Mouse (Mus musculus) c-Kit-positive CD71-positive TER-119-positive erythroid progenitor cells, embryonic 14.5 days (primary cell): ENCODE measurements around the gene Cct7.

Experiments
- DNase-seq: peaks from one replicate; pipeline ENCODE4 v3.0.0-alpha.2; 2013; ENCODE audit warnings: low spot score

The Cct7 gene

GRCm38 (mm10) chr6:85452816-85453215 lies 1.5 kb downstream of the Cct7 start:
- no peak for DNase-seq

GRCm38 (mm10) chr6:85459621-85460020 lies 8.3 kb downstream of the Cct7 start:
- DNase-seq, result no peak

- no peak for DNase-seq
These were observed 14.1 kb downstream of the Cct7 start for GRCm38 (mm10) chr6:85465381-85465780.

GRCm38 (mm10) chr6:85469660-85470430 lies 18.5 kb downstream of the Cct7 start:
- DNase-seq, result no peak

DNA sequence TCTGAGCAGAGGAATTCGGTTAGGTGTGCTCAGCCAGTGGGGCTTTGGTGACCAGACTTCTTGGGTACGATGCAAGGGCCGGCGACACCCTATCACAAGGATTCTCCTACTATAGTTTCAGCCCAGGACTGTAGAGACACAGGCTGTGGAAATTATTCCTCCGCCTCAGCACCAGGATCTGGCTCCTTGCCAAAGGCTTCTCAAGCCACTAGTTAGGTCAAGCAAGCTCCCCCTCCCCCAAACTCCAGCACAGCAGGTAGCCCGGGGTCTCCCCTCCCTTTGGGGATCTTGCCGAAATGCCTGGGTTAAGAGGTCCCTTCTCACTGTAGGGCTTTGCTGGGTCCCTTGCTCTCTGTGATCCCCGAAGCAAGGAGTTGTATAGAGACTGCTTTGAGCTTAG lies 20.6 kb downstream of the Cct7 start:
- DNase-seq, result no peak

DNA sequence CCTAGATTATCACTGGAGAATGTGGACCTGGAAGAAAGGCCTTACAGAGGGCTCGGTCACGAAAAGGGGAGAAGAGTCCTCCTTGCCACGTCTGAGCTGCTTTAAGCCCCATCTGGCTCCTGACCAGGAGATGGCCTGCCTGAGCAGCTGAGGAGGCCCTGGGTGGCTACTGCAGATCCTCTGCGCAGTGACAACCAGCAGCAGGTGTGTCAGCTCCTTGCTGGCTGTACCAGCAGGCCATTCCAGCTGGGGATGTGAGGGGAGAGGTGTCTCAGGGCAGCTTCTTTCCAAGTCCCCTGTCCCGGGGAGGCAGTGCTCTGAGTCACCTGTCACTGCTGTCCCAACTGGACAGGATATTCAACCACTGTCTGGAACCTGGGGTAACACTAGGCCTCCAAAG lies 21.2 kb downstream of the Cct7 start:
- no peak for DNase-seq

DNA sequence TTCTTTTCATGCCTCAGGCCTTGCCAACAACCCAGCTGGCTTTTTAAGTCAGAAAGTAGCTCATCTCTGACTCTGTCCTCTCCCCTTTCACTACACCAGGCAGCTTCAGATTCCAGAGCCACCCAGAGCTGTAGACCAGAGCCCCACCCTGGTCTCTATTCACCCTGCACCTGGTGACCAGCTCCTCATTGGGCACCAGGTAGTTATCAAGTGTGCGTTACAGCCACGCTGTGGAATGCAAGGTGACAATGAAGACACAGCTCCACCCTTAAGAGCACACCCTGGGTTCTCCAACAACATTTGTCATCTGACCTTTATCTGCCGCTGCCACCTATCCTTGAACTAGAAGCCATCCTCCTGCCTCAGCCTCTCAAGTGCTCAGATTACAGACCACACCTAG lies 24.3 kb downstream of the Cct7 start:
- no peak for DNase-seq

- DNase-seq, result no peak
These were observed 26.1 kb downstream of the Cct7 start for GRCm38 (mm10) chr6:85477366-85477917.

- DNase-seq, result no peak
These were observed 27.1 kb downstream of the Cct7 start for GRCm38 (mm10) chr6:85478416-85478815.

DNA sequence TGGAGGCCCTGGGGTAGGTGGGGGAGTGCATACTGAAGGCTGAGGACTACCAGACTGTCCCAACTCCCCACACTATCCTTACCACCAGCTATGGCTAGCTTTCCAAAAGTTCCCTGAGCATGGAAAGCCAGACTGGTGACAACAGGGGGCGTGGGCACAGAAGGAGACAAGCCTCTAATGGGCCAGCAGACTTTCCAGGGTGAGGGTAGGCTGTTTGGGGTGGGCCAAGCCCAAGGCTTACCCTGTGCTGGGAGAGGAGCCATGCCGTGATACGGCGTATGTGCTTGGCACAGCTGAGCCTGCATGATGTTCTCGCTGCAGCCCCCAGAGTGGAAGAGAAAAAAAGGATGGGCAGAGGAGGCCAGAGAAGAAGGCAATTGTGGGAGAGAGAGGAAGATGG lies 28.7 kb downstream of the Cct7 start:
- DNase-seq, result no peak

- no peak for DNase-seq
These were observed 29.4 kb downstream of the Cct7 start for GRCm38 (mm10) chr6:85480685-85481084.

DNA sequence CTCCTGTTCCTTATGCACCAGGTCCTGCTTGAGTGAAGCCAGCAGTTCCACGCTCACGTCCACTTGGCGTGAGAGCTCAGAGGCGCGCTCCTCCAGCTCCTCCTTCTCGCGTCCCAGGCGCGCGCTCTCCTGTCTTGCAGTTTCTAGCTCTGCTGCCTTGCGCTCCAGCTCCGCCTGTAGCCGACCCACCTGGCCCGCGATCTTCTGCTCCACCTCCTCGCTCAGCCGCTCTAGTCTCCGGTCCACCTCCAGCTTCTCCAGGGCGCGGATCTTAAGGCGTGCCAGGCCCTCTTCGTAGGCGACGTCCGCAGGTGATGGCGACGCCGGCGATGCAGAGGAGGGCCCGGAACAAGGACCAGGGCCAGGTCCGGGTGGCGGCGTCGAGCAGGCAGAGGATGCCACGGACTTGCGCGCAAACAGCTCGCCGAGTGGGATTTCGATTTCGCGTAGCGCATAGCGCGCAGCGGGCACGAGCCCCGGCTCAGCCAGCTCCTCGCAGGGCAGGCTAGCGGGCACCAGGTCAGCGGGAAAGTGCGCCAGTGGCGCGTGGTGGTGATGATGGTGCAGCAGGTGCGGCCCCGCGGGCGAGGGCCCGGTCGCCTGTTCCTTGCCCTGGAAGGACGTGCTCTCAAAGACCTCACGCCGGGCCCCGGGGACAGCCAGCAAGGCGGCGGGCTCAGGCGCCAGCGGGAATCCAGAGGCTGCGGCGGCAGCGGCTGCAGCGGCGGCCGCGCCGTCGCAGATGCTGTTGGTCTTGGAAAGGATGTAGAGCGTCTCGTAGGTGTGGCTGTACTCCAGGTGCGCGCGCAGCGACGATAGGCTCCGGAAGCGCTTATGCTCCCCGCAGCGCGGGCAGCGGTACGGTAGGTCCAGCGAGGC lies 32.8 kb downstream of the Cct7 start:
- no peak for DNase-seq

GRCm38 (mm10) chr6:85485738-85486137 lies 34.4 kb downstream of the Cct7 start:
- no peak for DNase-seq

GRCm38 (mm10) chr6:85488510-85488909 lies 37.2 kb downstream of the Cct7 start:
- DNase-seq, result no peak

DNA sequence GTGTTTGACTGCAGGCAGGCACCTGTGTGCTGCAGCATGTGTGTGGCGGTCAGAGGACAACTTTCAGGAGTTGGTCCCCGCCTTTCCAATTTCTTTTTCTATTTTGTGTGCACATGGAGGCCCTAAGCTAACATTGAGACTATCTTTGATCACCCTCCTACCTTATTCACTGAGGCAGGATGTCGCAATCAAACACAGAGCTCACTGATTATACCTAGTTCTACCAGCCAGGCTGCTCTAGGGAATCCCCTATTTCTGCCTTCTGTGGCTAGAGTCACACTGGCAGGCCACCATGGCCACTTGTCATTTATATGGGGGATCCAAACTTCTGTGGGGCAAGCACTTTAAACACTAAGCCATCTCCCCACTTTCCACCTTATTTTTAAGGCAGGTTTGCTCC lies 38.4 kb downstream of the Cct7 start:
- DNase-seq, result no peak

GRCm38 (mm10) chr6:85490252-85490651 lies 38.9 kb downstream of the Cct7 start:
- DNase-seq, result no peak

- no peak for DNase-seq
These were observed 40.3 kb downstream of the Cct7 start for GRCm38 (mm10) chr6:85491606-85492005.

GRCm38 (mm10) chr6:85496976-85497375 lies 45.7 kb downstream of the Cct7 start:
- no peak for DNase-seq

GRCm38 (mm10) chr6:85498147-85498546 lies 46.8 kb downstream of the Cct7 start:
- no peak for DNase-seq

GRCm38 (mm10) chr6:85500416-85500815 lies 49.1 kb downstream of the Cct7 start:
- DNase-seq, result no peak

- DNase-seq, result no peak
These were observed 50.3 kb downstream of the Cct7 start for GRCm38 (mm10) chr6:85501571-85502102.

DNA sequence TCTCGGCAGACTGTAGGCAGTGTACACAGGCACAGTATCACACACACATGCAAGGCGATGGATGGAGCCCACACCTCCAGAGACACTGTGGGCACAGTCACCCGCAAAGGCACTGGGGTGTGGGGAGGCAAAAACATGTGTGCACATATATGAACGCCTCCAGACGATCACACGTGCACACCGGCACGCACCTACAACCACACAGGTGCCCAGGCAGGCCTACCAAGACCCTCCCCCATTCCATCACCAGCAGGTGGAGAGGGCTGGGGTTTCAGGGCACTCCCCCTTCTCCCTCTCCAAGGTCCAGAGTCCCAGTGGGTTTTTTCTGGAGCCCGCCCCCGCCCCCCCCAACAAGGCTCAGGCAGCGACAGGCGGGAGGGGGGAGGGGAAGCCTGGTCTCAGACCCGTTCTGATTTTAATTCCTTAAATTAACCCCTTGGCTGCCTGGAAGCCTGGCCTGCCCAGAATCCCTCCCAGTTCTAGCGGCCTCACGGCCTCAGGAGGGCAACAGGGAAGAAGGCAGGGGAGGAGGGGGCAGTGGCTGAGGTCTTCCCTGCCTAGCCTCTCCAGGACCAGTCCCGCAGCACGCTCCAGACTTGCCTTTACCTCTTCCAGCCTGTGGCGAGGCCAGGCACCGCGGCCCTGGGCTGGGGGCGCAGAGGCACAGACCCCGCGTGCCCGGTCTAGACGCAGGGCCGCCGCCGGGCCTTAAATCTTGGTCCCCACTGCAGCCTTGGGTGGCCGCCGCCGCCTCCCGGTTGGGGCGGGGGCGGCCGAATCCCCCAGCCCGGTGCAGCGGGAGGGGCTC lies 51.0 kb downstream of the Cct7 start:
- no peak for DNase-seq
